Comparison of ENCODE assay signal across 23 mouse cellular contexts in the genomic region with DNA sequence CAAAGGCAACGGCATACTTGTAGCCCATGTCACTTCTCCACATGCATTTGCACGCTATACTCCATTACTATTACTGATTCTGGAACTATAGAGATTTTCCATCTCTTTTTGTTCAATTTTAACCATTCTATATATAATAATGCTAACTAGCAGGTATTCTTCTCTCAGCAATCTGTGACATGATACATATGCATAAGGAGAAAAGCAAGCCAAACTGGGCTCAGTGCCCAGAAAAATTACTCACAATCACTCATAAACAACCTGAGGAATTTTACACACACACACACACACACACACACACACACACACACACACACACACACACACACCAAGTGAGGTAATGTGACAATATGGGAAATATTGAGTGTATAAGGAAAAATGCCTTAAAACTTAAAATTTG.
DNase-seq lines count a peak whose midpoint lies in the region; ATAC-seq and TF ChIP-seq lines count a peak whose summit lies in the region.
"Had no signal": no experiment of that assay in that cellular context is flagged by ENCODE, and none has a peak within 500 bp of the region (broad histone marks: within the 10 kb centered on the region; RNA-seq: fewer than 3 reads in every experiment).

No protein-coding gene starts in this region.

- no peaks in the 10 kb centered on the region for H3K4me1 ChIP-seq in hindbrain, postnatal 0 days (ENCODE audit: insufficient read depth, low read length)
- H3K4me1 ChIP-seq: kidney, embryonic 15.5 days; limb, embryonic 15.5 days; liver, embryonic 15.5 days; midbrain, embryonic 13.5 days; neural tube, embryonic 13.5 days had no signal

- no peak overlapping the region for H3K27ac ChIP-seq in hindbrain, postnatal 0 days
- H3K27ac ChIP-seq: kidney, embryonic 15.5 days; limb, embryonic 15.5 days; liver, embryonic 15.5 days; midbrain, embryonic 13.5 days; neural tube, embryonic 13.5 days had no signal

- DNase-seq in left cerebral cortex, adult 18-20 months (ENCODE audit: low spot score in 2 of 2) = peak; percentile 47 to 53
- DNase-seq in left cerebral cortex, postnatal 4 days = no peak
- DNase-seq in frontal cortex, adult 2 months (ENCODE audit: extremely low spot score in 1 of 2, low spot score in 1 of 2) = peak; percentile 54 to 73
- DNase-seq in right cerebral cortex, adult 18-20 months = peak; percentile 49
- peak; percentile 47 for DNase-seq in telencephalon, adult 2 months (ENCODE audit: low read depth, low spot score)
- no peak for DNase-seq in hindbrain, postnatal 0 days (ENCODE audit: low spot score)
- DNase-seq in thymus, postnatal 25 days = no peak
- DNase-seq: adrenal gland, postnatal 25 days; cerebellum, adult 2 months; gastrocnemius, postnatal 10 days; heart, adult 11 months; heart, postnatal 36 days; thymus, postnatal 4 days had no signal

- no peaks in the 10 kb centered on the region for H3K27me3 ChIP-seq in hindbrain, postnatal 0 days (ENCODE audit: insufficient read depth, low read length)
- H3K27me3 ChIP-seq: kidney, embryonic 15.5 days; limb, embryonic 15.5 days; liver, embryonic 15.5 days; midbrain, embryonic 13.5 days; neural tube, embryonic 13.5 days had no signal

- no peak for TF ChIP-seq CTCF in hindbrain, postnatal 0 days (IDR thresholded peaks at IDR 0.05; ENCODE audit: low read depth)

- H3K36me3 ChIP-seq in hindbrain, postnatal 0 days (ENCODE audit: insufficient read depth, low read length) = no peaks in the 10 kb centered on the region
- H3K36me3 ChIP-seq: kidney, embryonic 15.5 days; limb, embryonic 15.5 days; liver, embryonic 15.5 days; midbrain, embryonic 13.5 days; neural tube, embryonic 13.5 days had no signal

- ATAC-seq in hindbrain, postnatal 0 days = no peak
- ATAC-seq: hindbrain, embryonic 16.5 days; intestine, postnatal 0 days; lung, postnatal 0 days; Patski had no signal

- H3K9ac ChIP-seq in hindbrain, postnatal 0 days (replicated peaks; ENCODE audit: low read length) = no peak overlapping the region
- H3K9ac ChIP-seq: kidney, embryonic 15.5 days; limb, embryonic 15.5 days; liver, embryonic 15.5 days; midbrain, embryonic 13.5 days; neural tube, embryonic 13.5 days had no signal

- intact Hi-C loops in left cerebral cortex, postnatal 4 days (cut with DNase I) = no loop called here

- 93% methylated on average over 2 of the region's 2 CpGs for WGBS in hindbrain, postnatal 0 days

- no peak overlapping the region for H3K4me3 ChIP-seq in hindbrain, postnatal 0 days (ENCODE audit: low read length)
- H3K4me3 ChIP-seq: erythroblast, embryonic 14.5 days; kidney, embryonic 15.5 days; limb, embryonic 15.5 days; liver, embryonic 15.5 days; midbrain, embryonic 13.5 days; neural tube, embryonic 13.5 days had no signal

- no peak overlapping the region for H3K4me2 ChIP-seq in hindbrain, postnatal 0 days (ENCODE audit: low read depth, low read length)
- H3K4me2 ChIP-seq: kidney, embryonic 15.5 days; limb, embryonic 15.5 days; liver, embryonic 15.5 days; midbrain, embryonic 13.5 days; neural tube, embryonic 13.5 days had no signal

- no peaks in the 10 kb centered on the region for H3K9me3 ChIP-seq in hindbrain, postnatal 0 days (ENCODE audit: low read length)
- H3K9me3 ChIP-seq: kidney, embryonic 15.5 days; limb, embryonic 15.5 days; liver, embryonic 15.5 days; midbrain, embryonic 13.5 days; neural tube, embryonic 13.5 days had no signal

Comparison
In these comparisons a context has a peak if more than half of its experiments do, and no peak if none do; other contexts are left out.
1. DNase-seq: peak in left cerebral cortex, adult 18-20 months (2 of 2), frontal cortex, adult 2 months (2 of 2), right cerebral cortex, adult 18-20 months (single experiment) and telencephalon, adult 2 months (single experiment); none in left cerebral cortex, postnatal 4 days (single experiment), hindbrain, postnatal 0 days (single experiment) and thymus, postnatal 25 days (single experiment).